Mouse (Mus musculus) kidney, postnatal 0 days (tissue): ENCODE data around the gene Slc17a7. TPM values are rescaled to one million over a fixed set of nuclear protein-coding genes. Genes with fewer than 3 reads are reported as not detected.

Source experiments
- ATAC-seq: fragments of 200-750 bp; cut with Nextera tagmentation; replicated peaks from 2 replicates; pipeline ENCODE4 v1.8.0; 2017; ENCODE audit warnings: low read depth, moderate number of reproducible peaks, moderate TSS enrichment, moderate library complexity; ENCODE audit not compliant: low FRiP score
- DNase-seq: peaks from one replicate; pipeline ENCODE4 v3.0.0-alpha.2; 2016; ENCODE audit warnings: low spot score
- H3K27ac ChIP-seq: fragments of 300-500 bp; sonication (generic); 2 replicates; pipeline ENCODE4 v1.5.1; 2014; ENCODE audit warnings: mild to moderate bottlenecking
- H3K27me3 ChIP-seq: fragments of 300-500 bp; sonication (generic); 2 replicates; pipeline ENCODE4 v1.6.1; 2014; ENCODE audit warnings: low read length, mixed read lengths; ENCODE audit not compliant: insufficient read depth
- H3K36me3 ChIP-seq: fragments of 300-500 bp; sonication (generic); 2 replicates; pipeline ENCODE4 v1.6.1; 2014; ENCODE audit warnings: low read length, mixed read lengths; ENCODE audit not compliant: insufficient read depth
- H3K4me1 ChIP-seq: fragments of 300-500 bp; sonication (generic); replicated peaks from 2 replicates; pipeline ENCODE4 v1.6.1; 2014; ENCODE audit warnings: antibody characterized with exemption, low read length, mixed read lengths; ENCODE audit not compliant: insufficient read depth
- H3K4me2 ChIP-seq: fragments of 300-500 bp; sonication (generic); 2 replicates; pipeline ENCODE4 v1.6.1; 2014; ENCODE audit warnings: mild to moderate bottlenecking, low read length, moderate library complexity, mixed read lengths
- H3K4me3 ChIP-seq: fragments of 300-500 bp; sonication (generic); replicated peaks from 2 replicates; pipeline ENCODE4 v1.5.1; 2014; ENCODE audit warnings: low read depth, low read length
- H3K9ac ChIP-seq: fragments of 300-500 bp; sonication (generic); 2 replicates; pipeline ENCODE4 v1.6.1; 2014; ENCODE audit warnings: low read depth, low read length
- H3K9me3 ChIP-seq: fragments of 300-500 bp; sonication (generic); replicated peaks from 2 replicates; pipeline ENCODE4 v1.6.1; 2016; ENCODE audit warnings: low read length, inconsistent platforms, mixed read lengths
- CTCF ChIP-seq: IDR thresholded peaks from 2 replicates; pipeline ENCODE4 v1.5.1; 2016; ENCODE audit warnings: antibody characterized with exemption, low read depth, mild to moderate bottlenecking, moderate library complexity
- WGBS: fragments of 180-500 bp; shearing (Covaris S2); extraction: QIAGEN DNeasy Blood & Tissue Kit; methylation state at CpG from one replicate; pipeline ENCODE4 v1.1.7; 2014; 5-methylcytosine and 5-hydroxymethylcytosine counted together
- polyA plus RNA-seq: library from polyadenylated mRNA; unstranded; fragments of >200 nt; fragmentation: Nextera tagmentation; extraction: Ambion mirVana; gene quantifications from 2 replicates; pipeline ENCODE4 v1.2.1, GENCODE M21; 2015

The Slc17a7 gene
- polyA plus RNA-seq, 1 experiment from 2014 or later, result 0.17 TPM

DNA sequence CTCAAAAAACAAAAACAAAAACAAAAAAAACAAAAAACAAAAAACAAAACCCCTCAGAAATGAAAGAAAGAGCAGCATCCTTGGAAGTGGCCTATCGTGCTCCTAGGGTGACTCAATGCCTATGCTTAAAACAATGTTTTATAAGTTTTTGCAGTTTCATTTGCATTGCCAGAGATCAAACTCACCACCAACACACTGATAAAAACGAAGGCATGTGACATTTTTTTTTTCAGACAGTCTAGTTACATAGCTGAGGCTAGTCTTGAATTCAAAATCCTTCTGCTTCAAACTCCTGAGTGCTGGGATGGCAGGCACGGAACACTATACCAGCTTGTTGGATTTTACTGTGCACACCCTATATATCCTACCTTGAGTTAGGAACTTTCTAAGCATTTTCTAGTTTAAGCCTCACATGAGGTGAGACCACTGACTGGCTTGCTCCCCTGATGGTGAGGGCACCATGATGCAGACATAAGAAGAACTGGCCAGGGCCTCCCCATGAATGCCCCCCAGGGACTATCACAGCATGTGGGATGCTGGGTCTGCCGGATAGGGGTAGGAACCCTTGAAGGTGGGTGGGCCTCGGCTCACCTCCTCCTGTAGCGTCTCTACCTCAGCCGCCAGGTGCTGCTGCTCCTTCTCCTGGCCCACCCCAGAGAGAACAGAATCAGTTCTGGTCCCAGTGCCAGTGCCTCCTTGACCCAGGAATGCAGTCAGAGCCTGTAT, 29.0 kb downstream of the Slc17a7 start:
- H3K9ac ChIP-seq, result no peak overlapping the region
- H3K4me3 ChIP-seq, result no peak overlapping the region
- no peaks in the 10 kb centered on the region for H3K36me3 ChIP-seq
- 84% methylated on average over 7 of the region's 7 CpGs for WGBS
- DNase-seq, result no peak
- no peak overlapping the region for H3K4me2 ChIP-seq
- H3K27ac ChIP-seq, result no peak overlapping the region
- H3K4me1 ChIP-seq, result peaks cover 11% of the 10 kb centered on the region
- H3K27me3 ChIP-seq, result 0 out of 2 replicates have a peak, but pooled peaks cover 3% of the 10 kb centered on the region
- no peaks in the 10 kb centered on the region for H3K9me3 ChIP-seq
- no peak for TF ChIP-seq CTCF
- ATAC-seq, result no peak

DNA sequence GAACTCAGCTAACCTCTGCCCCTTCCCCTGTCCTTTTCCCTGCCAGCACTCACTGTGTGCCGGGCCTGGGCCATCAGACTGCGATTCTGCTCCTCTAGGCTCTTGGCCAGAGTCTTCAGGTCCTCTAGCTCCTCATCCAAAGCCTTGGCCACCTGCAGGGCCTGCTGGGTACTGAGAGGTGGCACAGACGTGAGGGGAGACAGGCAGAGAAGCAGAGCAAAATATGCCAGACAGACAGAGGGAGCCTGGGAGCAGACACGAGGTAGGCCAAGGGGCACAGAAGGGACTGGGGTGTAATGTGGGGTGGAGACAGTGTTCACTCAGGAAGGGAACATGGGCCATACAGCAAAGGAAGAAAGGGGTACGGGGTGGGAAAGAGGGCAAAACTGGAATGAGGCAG, 29.7 kb downstream of the Slc17a7 start:
- peaks cover 11% of the 10 kb centered on the region for H3K4me1 ChIP-seq
- DNase-seq (no peak), ATAC-seq (no peak)
- H3K4me2 ChIP-seq, result no peak overlapping the region
- WGBS, result 53% methylated on average over 5 of the region's 5 CpGs
- H3K4me3 ChIP-seq, result no peak overlapping the region
- 0 out of 2 replicates have a peak, but pooled peaks cover 3% of the 10 kb centered on the region for H3K27me3 ChIP-seq
- peak; percentile 38; the same call in 1 of the 2 replicates for TF ChIP-seq CTCF
- H3K36me3 ChIP-seq, result no peaks in the 10 kb centered on the region
- H3K27ac ChIP-seq, result no peak overlapping the region
- no peaks in the 10 kb centered on the region for H3K9me3 ChIP-seq
- no peak overlapping the region for H3K9ac ChIP-seq

DNA sequence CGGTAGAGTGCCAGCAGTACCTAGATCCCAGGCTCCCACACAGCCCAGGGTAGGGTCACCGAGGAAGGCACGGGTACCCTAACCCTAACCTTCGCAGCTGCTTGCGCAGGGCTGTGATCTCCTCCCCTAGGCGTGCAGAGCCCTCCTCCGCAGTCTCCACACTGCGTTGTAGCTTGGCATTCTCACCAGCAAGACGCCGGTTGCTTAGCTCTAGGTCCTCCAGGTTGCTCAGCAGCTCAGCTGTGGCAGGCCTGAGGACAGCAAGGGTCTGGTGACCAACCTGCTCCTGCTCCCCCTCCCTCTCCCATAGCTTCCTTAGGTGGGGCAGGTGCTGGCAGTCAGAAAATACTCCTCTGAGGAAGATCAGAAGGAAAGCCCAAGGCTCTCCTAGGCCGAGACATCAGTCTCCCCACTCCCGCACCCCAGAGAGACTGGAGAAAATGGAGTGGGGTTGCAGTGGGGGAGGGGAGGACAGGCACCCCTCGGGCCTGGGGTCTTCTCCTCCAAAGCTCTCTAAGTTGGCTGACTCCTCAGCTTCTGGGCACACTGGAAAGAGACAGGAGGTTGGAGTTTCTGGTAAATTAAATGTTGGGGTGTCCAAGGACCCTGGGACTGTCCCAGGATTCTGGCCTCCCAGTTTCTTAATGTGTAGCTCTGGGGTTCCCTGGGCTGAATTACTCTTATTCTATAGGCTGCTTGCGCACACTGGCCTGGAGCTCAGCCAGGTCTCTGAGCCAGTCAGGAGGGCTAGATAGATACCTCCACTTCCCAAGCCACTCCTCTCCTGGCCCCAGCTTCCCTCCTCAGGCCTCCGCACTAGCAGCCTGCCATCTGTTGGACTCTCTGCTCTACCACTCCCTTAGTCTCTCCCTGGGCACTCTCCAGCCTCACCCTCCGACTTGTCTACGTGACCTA, 30.4 kb downstream of the Slc17a7 start:
- Histone ChIP-seq H3K9ac (no peak overlapping the region), H3K4me2 (no peak overlapping the region), H3K36me3 (no peaks in the 10 kb centered on the region), H3K9me3 (no peaks in the 10 kb centered on the region), H3K27ac (no peak overlapping the region), H3K27me3 (0 out of 2 replicates have a peak, but pooled peaks cover 3% of the 10 kb centered on the region), H3K4me1 (peaks cover 11% of the 10 kb centered on the region), H3K4me3 (no peak overlapping the region)
- ATAC-seq (no peak), DNase-seq (no peak)
- no peak for TF ChIP-seq CTCF
- 70% methylated on average over 17 of the region's 17 CpGs for WGBS

DNA sequence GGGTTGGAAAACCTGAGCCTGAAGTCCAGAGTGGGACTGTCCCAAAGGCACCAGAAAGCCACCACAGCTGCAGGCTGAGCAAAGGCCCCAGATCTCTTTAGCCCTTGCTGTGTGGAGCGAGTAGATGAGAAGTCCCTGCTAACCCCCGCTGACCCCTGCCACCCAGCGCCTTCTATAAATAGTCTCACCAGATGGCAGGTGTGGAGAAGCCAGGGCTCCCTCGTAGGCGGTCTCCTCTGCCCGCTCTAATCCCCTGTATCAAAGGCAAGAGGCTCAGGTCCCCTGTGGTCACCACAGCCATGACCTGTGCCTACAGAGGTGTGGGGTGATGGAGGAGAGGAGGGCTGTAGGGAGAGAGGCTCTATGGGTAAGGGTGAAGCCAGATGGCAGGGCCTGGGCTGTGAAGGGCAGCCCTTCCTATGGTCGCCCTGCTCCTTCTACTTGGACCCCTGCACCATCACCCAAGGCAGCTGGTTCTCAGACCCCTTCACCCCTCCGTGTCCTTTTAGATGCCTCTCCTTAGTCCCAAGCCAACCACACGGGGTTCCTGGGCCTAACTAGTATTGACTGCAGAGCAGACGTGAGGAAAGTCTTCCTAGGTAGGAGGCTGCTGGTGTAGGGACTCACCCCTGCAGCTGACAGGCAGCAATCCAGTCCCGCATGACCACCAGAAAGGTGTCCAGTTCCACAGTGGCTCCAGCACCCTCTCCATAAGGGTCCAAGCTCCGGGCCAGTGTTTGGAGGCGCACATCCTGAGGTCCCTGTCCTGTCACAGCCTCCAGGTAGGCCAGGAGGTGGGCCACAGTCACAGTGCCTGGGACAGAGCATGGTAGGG, 31.8 kb downstream of the Slc17a7 start:
- no peak for TF ChIP-seq CTCF
- 0 out of 2 replicates have a peak, but pooled peaks cover 3% of the 10 kb centered on the region for H3K27me3 ChIP-seq
- H3K9ac ChIP-seq, result no peak overlapping the region
- ATAC-seq (no peak), DNase-seq (no peak)
- no peaks in the 10 kb centered on the region for H3K9me3 ChIP-seq
- no peaks in the 10 kb centered on the region for H3K36me3 ChIP-seq
- no peak overlapping the region for H3K4me2 ChIP-seq
- H3K27ac ChIP-seq, result no peak overlapping the region
- 61% methylated on average over 13 of the region's 13 CpGs for WGBS
- H3K4me3 ChIP-seq, result no peak overlapping the region
- H3K4me1 ChIP-seq, result peaks cover 11% of the 10 kb centered on the region

DNA sequence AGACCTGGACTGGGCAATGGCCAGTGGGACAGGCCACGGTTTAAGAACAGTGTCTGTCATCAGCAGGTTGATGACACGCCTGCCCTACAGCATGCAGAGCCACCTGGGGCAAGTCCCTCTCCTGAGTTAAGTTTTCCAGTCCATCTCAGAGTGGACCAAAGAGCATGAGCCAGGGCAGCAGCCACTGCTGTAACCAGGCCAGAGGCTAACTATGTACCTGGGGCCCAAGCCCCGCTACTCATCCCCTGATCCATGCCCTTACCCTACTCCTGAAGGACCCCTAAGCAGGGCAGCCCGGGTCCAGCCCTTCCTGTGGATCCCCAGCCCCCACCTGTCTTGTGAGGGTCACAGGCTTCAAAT, 32.4 kb downstream of the Slc17a7 start:
- Histone ChIP-seq H3K4me1 (peaks cover 10% of the 10 kb centered on the region), H3K9ac (no peak overlapping the region), H3K27ac (no peak overlapping the region), H3K9me3 (no peaks in the 10 kb centered on the region), H3K27me3 (no peaks in the 10 kb centered on the region), H3K36me3 (no peaks in the 10 kb centered on the region), H3K4me2 (no peak overlapping the region), H3K4me3 (no peak overlapping the region)
- no peak for ATAC-seq
- DNase-seq, result no peak
- no peak for TF ChIP-seq CTCF
- WGBS, result 78% methylated on average over 4 of the region's 4 CpGs

DNA sequence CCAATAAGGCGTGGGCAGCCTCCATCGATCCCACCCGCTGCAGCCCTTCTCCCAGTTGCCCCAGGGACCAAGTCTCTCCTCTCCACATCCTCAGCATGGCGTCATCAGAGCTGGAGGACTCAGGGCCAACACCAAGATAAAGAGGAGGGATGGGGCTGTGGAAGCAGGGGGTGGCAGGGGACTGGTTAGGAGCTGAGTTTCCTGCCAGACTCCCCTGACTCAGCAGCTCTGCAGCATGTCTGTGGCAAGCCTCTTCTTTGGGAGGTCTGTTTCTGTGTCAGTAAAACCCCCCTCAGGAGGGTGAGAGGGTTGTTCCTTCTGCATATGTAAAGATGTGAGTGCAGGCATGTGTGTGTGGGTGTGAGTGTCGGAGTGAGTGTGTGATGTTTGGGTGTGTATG, 33.2 kb downstream of the Slc17a7 start:
- DNase-seq, result no peak
- WGBS, result 68% methylated on average over 5 of the region's 5 CpGs
- TF ChIP-seq CTCF, result no peak
- Histone ChIP-seq H3K4me1 (peaks cover 2% of the 10 kb centered on the region; the same call in 1 of the 2 replicates), H3K27me3 (no peaks in the 10 kb centered on the region), H3K9ac (no peak overlapping the region; the same call in 1 of the 2 replicates), H3K4me3 (no peak overlapping the region), H3K36me3 (no peaks in the 10 kb centered on the region), H3K27ac (no peak overlapping the region), H3K9me3 (no peaks in the 10 kb centered on the region), H3K4me2 (no peak overlapping the region)
- no peak for ATAC-seq
